Mouse (Mus musculus): ENCODE results near the gene Gdpgp1. TPM values are rescaled to one million over a fixed set of nuclear protein-coding genes. Genes with fewer than 3 reads are reported as not detected.

Gdpgp1 gene
- polyA plus RNA-seq, 1 experiment from 2014 or later: 4.6 TPM

DNA sequence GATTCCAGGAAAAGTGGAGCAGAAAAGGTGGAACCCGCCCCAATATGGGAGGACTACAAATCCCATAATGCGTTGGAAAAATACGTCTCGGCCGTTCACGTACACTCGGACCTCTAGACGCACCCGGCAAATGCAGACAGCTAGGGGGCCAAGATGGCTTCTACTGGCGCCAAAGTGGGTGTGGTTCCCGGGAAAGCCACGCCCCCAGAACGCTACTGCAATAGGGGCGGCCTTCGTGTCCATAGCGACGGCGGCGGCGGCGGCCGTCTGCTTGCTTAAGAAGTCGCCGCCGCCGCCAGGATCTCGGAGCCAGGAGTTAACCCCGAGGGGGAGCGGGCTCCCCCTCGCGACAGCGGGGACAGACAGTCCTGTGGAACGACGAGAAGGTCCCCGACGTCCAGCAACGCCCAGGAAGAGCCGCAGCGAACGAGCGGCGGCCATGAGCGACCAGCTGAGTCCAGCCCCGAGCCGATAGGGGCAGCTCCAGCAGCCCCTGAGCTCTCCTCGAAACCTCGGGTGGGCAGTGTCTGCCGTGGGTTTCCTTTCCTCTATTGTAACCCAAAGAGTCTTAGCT lies 13.6 kb downstream of the Gdpgp1 start, which contains the start of gene Ttll13:
Gene Ttll13, plus strand, starts transcription at position 229 of the 574 bp plus-strand sequence.
- H3K27ac ChIP-seq (replicated peaks; ENCODE audit: low read depth, low read length): no peak within 1 kb of the TSS
- H3K36me3 ChIP-seq (ENCODE audit: control insufficient read depth, insufficient read depth, low read length): no peaks in the 10 kb centered on the region
- under 1% methylated on average over 48 of the region's 48 CpGs for WGBS
- ATAC-seq (ENCODE audit: insufficient number of reproducible peaks, low FRiP score, low TSS enrichment, low read depth) (peak; percentile 95), DNase-seq (ENCODE audit: low spot score) (peak; percentile 99)
- no peaks in the 10 kb centered on the region for H3K4me1 ChIP-seq (ENCODE audit: control insufficient read depth, insufficient read depth, low read length)
- H3K9ac ChIP-seq (ENCODE audit: low read length): peak within 1 kb of the TSS; percentile 66
- H3K9me3 ChIP-seq (ENCODE audit: control insufficient read depth, low read length): no peaks in the 10 kb centered on the region
- peak within 1 kb of the TSS; percentile 47 for H3K4me2 ChIP-seq (ENCODE audit: low read depth, severe bottlenecking)
- no peaks in the 10 kb centered on the region for H3K27me3 ChIP-seq (ENCODE audit: control insufficient read depth, insufficient read depth, low read length)
- H3K4me3 ChIP-seq (ENCODE audit: low read depth, low read length): peak within 1 kb of the TSS; percentile 50

DNA sequence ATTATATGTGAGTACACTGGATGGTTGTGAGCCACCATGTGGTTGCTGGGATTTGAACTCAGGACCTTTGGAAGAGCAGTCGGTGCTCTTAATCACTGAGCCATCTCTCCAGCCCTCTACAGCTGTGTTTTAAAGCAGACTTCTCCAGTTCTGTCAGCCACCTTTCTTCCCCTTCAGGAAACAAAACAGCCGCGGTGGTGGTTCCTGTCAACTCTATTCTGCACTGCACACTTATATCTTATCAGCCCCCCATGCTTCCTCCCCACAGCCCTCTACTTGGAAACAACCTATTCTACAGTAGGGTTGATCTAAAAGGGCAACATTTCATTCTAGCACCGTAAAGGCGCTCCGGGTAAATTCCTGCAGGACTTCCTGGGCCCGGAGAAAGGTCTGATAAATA lies 14.2 kb downstream of the Gdpgp1 start:
- no peaks in the 10 kb centered on the region for H3K36me3 ChIP-seq (ENCODE audit: control insufficient read depth, insufficient read depth, low read length)
- no peaks in the 10 kb centered on the region for H3K27me3 ChIP-seq (ENCODE audit: control insufficient read depth, insufficient read depth, low read length)
- H3K9ac ChIP-seq (ENCODE audit: low read length): no peak overlapping the region
- H3K27ac ChIP-seq (replicated peaks; ENCODE audit: low read depth, low read length): no peak overlapping the region
- H3K9me3 ChIP-seq (ENCODE audit: control insufficient read depth, low read length): no peaks in the 10 kb centered on the region
- no peak overlapping the region for H3K4me3 ChIP-seq (ENCODE audit: low read depth, low read length)
- no peak for DNase-seq (ENCODE audit: low spot score)
- H3K4me2 ChIP-seq (ENCODE audit: low read depth, severe bottlenecking): peak overlapping the region; percentile 47
- no peaks in the 10 kb centered on the region for H3K4me1 ChIP-seq (ENCODE audit: control insufficient read depth, insufficient read depth, low read length)
- ATAC-seq (ENCODE audit: insufficient number of reproducible peaks, low FRiP score, low TSS enrichment, low read depth): no peak
- WGBS: 68% methylated on average over 7 of the region's 7 CpGs

DNA sequence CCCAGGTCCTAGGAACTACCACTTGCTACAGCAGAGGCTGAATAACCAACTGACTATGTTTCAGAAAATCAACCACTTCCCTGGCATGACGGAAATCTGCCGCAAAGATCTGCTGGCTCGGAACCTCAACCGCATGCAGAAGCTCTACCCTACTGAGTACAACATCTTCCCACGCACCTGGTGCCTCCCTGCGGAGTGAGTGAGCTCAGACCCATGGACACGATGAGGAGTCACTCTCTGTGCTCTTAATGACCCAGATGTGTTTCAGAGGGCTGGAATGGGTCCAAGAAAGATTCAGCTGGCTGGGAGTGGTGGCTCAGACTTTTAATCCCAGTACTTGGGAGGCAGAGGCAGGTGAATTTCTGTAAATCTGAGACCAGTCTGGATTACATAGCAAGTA lies 19.8 kb downstream of the Gdpgp1 start:
- WGBS: 80% methylated on average over 7 of the region's 7 CpGs
- Histone ChIP-seq H3K4me1 (ENCODE audit: control insufficient read depth, insufficient read depth, low read length) (no peaks in the 10 kb centered on the region), H3K4me2 (ENCODE audit: low read depth, severe bottlenecking) (no peak overlapping the region), H3K4me3 (ENCODE audit: low read depth, low read length) (no peak overlapping the region), H3K9ac (ENCODE audit: low read length) (no peak overlapping the region), H3K36me3 (ENCODE audit: control insufficient read depth, insufficient read depth, low read length) (no peaks in the 10 kb centered on the region), H3K27ac (replicated peaks; ENCODE audit: low read depth, low read length) (no peak overlapping the region), H3K27me3 (ENCODE audit: control insufficient read depth, insufficient read depth, low read length) (no peaks in the 10 kb centered on the region), H3K9me3 (ENCODE audit: control insufficient read depth, low read length) (no peaks in the 10 kb centered on the region)
- ATAC-seq (ENCODE audit: insufficient number of reproducible peaks, low FRiP score, low TSS enrichment, low read depth) (no peak), DNase-seq (ENCODE audit: low spot score) (no peak)

DNA sequence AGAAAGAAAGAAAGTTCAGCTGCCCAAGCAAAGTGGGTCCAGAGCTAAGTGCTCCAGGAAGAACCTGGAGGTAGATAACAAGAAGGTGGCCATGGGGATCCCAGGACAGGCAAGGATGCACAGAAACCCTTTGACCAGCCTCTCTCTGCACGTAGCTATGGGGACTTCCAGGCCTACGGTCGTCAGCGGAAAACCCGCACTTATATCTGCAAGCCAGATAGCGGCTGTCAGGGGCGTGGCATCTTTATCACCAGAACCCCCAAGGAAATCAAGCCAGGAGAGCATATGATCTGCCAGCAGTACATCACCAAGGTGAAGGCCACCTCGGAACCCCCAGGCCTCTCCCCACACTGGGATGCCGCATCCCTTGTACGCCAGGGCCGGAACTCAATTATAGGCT lies 20.2 kb downstream of the Gdpgp1 start:
- no peaks in the 10 kb centered on the region for H3K4me1 ChIP-seq (ENCODE audit: control insufficient read depth, insufficient read depth, low read length)
- ATAC-seq (ENCODE audit: insufficient number of reproducible peaks, low FRiP score, low TSS enrichment, low read depth) (no peak), DNase-seq (ENCODE audit: low spot score) (no peak)
- no peak overlapping the region for H3K9ac ChIP-seq (ENCODE audit: low read length)
- no peak overlapping the region for H3K27ac ChIP-seq (replicated peaks; ENCODE audit: low read depth, low read length)
- WGBS: 85% methylated on average over 11 of the region's 11 CpGs
- H3K27me3 ChIP-seq (ENCODE audit: control insufficient read depth, insufficient read depth, low read length): no peaks in the 10 kb centered on the region
- no peak overlapping the region for H3K4me3 ChIP-seq (ENCODE audit: low read depth, low read length)
- H3K36me3 ChIP-seq (ENCODE audit: control insufficient read depth, insufficient read depth, low read length): no peaks in the 10 kb centered on the region
- no peaks in the 10 kb centered on the region for H3K9me3 ChIP-seq (ENCODE audit: control insufficient read depth, low read length)
- no peak overlapping the region for H3K4me2 ChIP-seq (ENCODE audit: low read depth, severe bottlenecking)

DNA sequence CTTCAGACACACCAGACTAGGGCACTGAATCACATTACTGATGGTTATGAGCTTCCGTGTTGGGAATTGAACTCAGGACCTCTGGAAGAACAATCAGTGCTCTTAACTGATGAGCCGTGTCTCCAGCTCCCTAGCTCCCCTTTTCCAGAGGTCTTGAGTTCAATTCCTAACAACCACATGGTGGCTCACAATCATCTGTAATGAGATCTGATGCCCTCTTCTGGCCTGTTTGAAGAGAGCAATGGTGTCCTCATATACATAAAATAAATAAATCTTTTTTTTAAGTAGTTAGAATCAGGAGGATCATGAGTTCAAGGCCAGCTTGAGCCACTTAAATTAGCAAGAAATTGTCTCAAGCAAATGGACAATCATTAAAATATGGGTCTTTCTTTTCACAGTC lies 23.3 kb downstream of the Gdpgp1 start:
- Histone ChIP-seq H3K27ac (replicated peaks; ENCODE audit: low read depth, low read length) (no peak overlapping the region), H3K4me1 (ENCODE audit: control insufficient read depth, insufficient read depth, low read length) (no peaks in the 10 kb centered on the region), H3K36me3 (ENCODE audit: control insufficient read depth, insufficient read depth, low read length) (no peaks in the 10 kb centered on the region), H3K9ac (ENCODE audit: low read length) (no peak overlapping the region), H3K9me3 (ENCODE audit: control insufficient read depth, low read length) (no peaks in the 10 kb centered on the region), H3K27me3 (ENCODE audit: control insufficient read depth, insufficient read depth, low read length) (no peaks in the 10 kb centered on the region), H3K4me2 (ENCODE audit: low read depth, severe bottlenecking) (no peak overlapping the region), H3K4me3 (ENCODE audit: low read depth, low read length) (no peak overlapping the region)
- 76% methylated on average over 2 of the region's 2 CpGs for WGBS
- DNase-seq (ENCODE audit: low spot score) (no peak), ATAC-seq (ENCODE audit: insufficient number of reproducible peaks, low FRiP score, low TSS enrichment, low read depth) (no peak)

DNA sequence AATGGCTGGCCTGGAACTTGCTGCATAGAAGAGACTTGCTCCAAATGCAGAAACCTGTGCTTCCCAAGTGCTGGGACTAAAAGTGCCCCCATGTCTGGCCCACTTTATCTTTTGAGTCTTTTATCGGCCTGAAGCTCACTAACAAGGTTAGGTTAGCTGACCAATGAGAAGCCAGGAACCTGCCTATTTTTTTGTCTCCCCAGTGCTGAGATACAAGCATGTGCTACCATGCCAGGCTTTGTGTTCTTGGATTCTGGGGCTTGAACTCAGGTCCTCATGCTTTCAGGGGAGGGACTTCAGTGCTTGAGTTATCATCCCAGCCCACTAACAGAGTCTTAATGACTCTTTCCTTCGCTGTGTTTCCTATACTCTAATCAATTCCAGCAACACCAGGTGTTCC lies 25.0 kb downstream of the Gdpgp1 start:
- H3K9ac ChIP-seq (ENCODE audit: low read length): no peak overlapping the region
- WGBS: 44% methylated on average over 2 of the region's 2 CpGs
- ATAC-seq (ENCODE audit: insufficient number of reproducible peaks, low FRiP score, low TSS enrichment, low read depth): no peak
- no peak overlapping the region for H3K27ac ChIP-seq (replicated peaks; ENCODE audit: low read depth, low read length)
- no peak overlapping the region for H3K4me2 ChIP-seq (ENCODE audit: low read depth, severe bottlenecking)
- no peaks in the 10 kb centered on the region for H3K36me3 ChIP-seq (ENCODE audit: control insufficient read depth, insufficient read depth, low read length)
- no peaks in the 10 kb centered on the region for H3K27me3 ChIP-seq (ENCODE audit: control insufficient read depth, insufficient read depth, low read length)
- H3K4me1 ChIP-seq (ENCODE audit: control insufficient read depth, insufficient read depth, low read length): 0 out of 2 replicates have a peak, but pooled peaks cover 5% of the 10 kb centered on the region
- no peaks in the 10 kb centered on the region for H3K9me3 ChIP-seq (ENCODE audit: control insufficient read depth, low read length)
- DNase-seq (ENCODE audit: low spot score): no peak
- no peak overlapping the region for H3K4me3 ChIP-seq (ENCODE audit: low read depth, low read length)

DNA sequence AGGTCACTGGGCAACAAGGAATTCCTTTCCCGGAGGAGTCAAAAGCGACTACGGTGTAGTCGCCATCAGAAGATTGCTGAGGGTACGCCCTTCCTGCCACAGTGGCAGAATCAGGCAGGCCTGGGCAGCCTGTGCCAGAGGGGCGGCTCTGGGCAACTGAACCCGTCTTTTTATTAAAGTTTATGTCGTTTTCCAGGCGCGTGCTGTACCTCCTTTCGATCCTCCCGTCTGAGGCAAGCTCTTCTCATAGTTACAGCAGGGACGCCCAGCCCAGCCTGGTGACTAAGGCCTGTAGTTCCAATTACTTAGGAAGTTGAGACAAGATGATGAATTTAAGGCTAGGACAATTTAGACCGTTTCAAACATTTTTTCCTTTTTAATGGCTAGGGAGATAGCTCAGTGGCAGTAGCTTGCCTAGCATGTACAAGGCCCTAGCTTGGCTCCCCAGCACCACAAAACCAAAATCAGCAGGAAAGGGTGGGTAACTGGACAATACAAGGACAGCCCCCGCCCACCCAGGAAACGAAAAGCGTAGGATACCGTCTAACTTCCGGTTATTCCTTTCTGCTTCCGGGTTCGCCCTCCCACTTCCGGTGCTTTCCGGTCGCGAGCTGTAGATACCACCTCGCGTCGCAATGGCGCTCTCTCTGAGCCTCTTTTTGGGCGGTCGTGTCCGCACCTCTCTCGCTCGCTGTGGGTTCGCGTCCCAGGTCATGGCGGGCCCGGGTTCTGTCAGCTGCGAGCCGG lies 28.1 kb downstream of the Gdpgp1 start, which contains the start of gene Ngrn:
Gene Ngrn, plus strand, starts transcription at position 591 of the 747 bp plus-strand sequence.
- DNase-seq (ENCODE audit: low spot score): peak; percentile 88

DNA sequence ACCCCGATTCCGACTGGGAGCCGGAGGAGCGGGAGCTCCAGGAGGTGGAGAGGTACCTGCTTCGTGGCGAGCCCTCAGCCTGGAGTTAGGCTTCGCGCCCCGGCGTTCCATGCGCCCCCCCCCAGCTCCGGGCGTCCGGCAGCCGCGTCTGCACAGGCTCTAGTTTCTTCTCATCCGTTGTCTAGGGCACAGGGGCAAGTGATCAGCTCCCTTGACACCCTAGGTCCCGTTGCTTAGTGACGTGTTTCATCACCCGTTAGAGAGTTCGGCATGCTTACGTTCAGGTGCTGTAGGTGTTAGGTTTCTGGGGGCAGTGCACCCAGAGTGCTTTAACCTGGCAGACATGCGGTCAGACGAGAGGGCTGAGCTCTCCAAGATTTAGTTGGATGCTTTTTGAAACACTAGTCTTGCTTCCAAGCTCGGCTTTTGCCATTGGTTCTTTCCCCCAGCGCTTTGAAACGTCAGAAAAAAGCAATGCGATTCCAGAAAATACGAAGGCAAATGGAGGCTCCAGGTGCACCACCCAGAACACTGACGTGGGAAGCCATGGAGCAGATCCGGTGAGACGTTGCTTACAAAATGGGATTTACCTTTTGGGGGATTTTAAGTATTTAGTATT lies 28.8 kb downstream of the Gdpgp1 start:
- Histone ChIP-seq H3K4me2 (ENCODE audit: low read depth, severe bottlenecking) (peak overlapping the region; percentile 76), H3K9ac (ENCODE audit: low read length) (peak overlapping the region; percentile 79), H3K4me1 (ENCODE audit: control insufficient read depth, insufficient read depth, low read length) (0 out of 2 replicates have a peak, but pooled peaks cover 5% of the 10 kb centered on the region), H3K9me3 (ENCODE audit: control insufficient read depth, low read length) (no peaks in the 10 kb centered on the region), H3K4me3 (ENCODE audit: low read depth, low read length) (peak overlapping the region; percentile 96), H3K36me3 (ENCODE audit: control insufficient read depth, insufficient read depth, low read length) (peaks cover 6% of the 10 kb centered on the region), H3K27me3 (ENCODE audit: control insufficient read depth, insufficient read depth, low read length) (no peaks in the 10 kb centered on the region), H3K27ac (replicated peaks; ENCODE audit: low read depth, low read length) (peak overlapping the region; percentile 38; the same call in 1 of the 2 replicates)
- no peak for DNase-seq (ENCODE audit: low spot score)
- 2% methylated on average over 31 of the region's 32 CpGs for WGBS
- peak; percentile 37; the same call in 1 of the 2 replicates for ATAC-seq (ENCODE audit: insufficient number of reproducible peaks, low FRiP score, low TSS enrichment, low read depth)

More for the DNA sequence above, 28.1 kb downstream of the Gdpgp1 start, which contains the start of gene Ngrn:
- Histone ChIP-seq H3K9ac (ENCODE audit: low read length) (peak within 1 kb of the TSS; percentile 79), H3K36me3 (ENCODE audit: control insufficient read depth, insufficient read depth, low read length) (peaks cover 6% of the 10 kb centered on the region), H3K4me2 (ENCODE audit: low read depth, severe bottlenecking) (peak within 1 kb of the TSS; percentile 76), H3K27me3 (ENCODE audit: control insufficient read depth, insufficient read depth, low read length) (no peaks in the 10 kb centered on the region), H3K4me1 (ENCODE audit: control insufficient read depth, insufficient read depth, low read length) (0 out of 2 replicates have a peak, but pooled peaks cover 5% of the 10 kb centered on the region), H3K9me3 (ENCODE audit: control insufficient read depth, low read length) (no peaks in the 10 kb centered on the region), H3K27ac (replicated peaks; ENCODE audit: low read depth, low read length) (peak within 1 kb of the TSS; percentile 38; the same call in 1 of the 2 replicates), H3K4me3 (ENCODE audit: low read depth, low read length) (peak within 1 kb of the TSS; percentile 96)
- whole genome bisulfite sequencing: 26% methylated on average over 40 of the region's 40 CpGs
- ATAC-seq (ENCODE audit: insufficient number of reproducible peaks, low FRiP score, low TSS enrichment, low read depth): peak; percentile 84
